Mouse (Mus musculus) spleen, embryonic (tissue): ENCODE measurements around the gene Fancf.

Experiments used
- CTCF ChIA-PET: fragments of 350-600 bp; sonication (Branson Sonifier 250); formaldehyde crosslinking; loops from one replicate; lab custom pipeline; 2022; lab: Charles Lee

Fancf gene

GRCm38 (mm10) chr7:51850877-51851276 lies 11.2 kb downstream of the Fancf start:
- CTCF ChIA-PET, result no interaction called here

- CTCF ChIA-PET, result no interaction called here
Observed at GRCm38 (mm10) chr7:51840515-51840914, 21.6 kb downstream of the Fancf start.

GRCm38 (mm10) chr7:51831917-51832316 lies 30.1 kb downstream of the Fancf start:
- CTCF ChIA-PET, result no interaction called here

GRCm38 (mm10) chr7:51823562-51824338 lies 38.3 kb downstream of the Fancf start:
- CTCF ChIA-PET, result no interaction called here

GRCm38 (mm10) chr7:51821467-51821866 lies 40.6 kb downstream of the Fancf start:
- CTCF ChIA-PET, result no interaction called here

DNA sequence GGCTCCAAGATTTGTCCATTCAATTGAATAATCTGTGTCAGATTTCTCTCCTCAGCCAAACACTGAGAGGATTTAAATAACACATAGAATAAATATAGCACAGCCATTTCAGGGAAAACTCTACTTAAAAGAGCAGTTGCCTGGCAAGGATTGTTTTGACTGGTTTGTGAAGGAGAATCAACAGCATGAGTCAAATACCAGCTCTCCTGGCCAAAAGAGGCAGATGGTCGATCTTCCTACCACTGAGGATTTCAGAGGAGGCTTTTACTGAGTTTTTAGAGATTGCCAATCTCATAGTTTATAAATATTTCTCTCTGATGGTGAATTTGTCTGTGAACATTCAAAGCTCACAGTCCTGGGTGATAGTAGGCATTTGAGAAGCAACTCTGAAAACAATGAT lies 42.2 kb downstream of the Fancf start:
- CTCF ChIA-PET, result no interaction called here

- CTCF ChIA-PET, result no interaction called here
Observed at GRCm38 (mm10) chr7:51818251-51818974, 43.7 kb downstream of the Fancf start.

- CTCF ChIA-PET, result no interaction called here
Observed at GRCm38 (mm10) chr7:51816283-51816839, 45.7 kb downstream of the Fancf start.

DNA sequence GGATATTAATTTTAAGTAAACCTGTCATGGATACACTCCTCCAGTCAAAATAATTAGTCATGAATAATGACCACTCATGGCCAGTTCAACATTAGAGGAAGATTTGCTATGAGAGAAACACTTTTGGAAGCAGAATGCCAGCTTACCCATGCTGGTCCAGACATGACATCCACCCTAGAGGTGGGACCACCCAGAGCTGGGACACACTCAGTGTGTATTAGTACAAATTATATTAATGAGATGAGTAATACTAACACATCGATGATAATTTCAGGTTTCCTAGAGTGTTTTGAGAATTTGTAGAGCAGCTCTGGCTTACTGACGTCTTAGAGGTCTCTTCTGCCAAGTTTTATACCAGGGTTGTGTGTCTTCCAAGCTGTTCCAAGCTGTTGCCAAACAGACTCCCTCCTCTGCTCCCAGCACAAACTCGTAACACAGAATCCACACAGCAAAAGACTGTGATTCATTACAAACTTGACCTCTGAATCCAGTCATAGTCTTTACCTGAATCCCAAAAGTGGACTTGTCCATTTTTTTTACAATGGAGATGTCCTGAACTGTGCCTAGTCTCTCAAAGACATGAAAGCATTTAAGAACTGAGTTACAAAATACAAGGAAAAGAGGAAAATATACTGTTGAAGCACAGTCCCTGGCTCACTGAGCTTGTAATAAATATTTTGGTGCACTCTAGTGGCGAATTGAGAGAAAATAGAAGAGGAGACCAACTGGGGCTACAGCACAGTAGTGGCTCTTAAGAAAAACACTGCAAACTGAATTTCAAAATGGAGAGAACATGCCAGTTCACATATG lies 46.4 kb downstream of the Fancf start:
- CTCF ChIA-PET, result no interaction called here
